Mouse (Mus musculus) adrenal gland, postnatal 36 days (tissue): Measurements from ENCODE around the gene Msantd1. TPM values are rescaled to one million over a fixed set of nuclear protein-coding genes. Genes with fewer than 3 reads are reported as not detected.

Experiments
- DNase-seq, 2 experiments: peaks; one replicate each; pipeline ENCODE4 v3.0.0; 2021; ENCODE audit warnings: mixed read lengths in 1 of 2
- total RNA-seq, 2 experiments: library from RNA; stranded (reverse); gene quantifications; 2 replicates each; pipeline ENCODE4 v1.2.3; 2021

Gene Msantd1
- total RNA-seq, 2 experiments from 2014 or later = 1.5 to 2.5 TPM

DNA sequence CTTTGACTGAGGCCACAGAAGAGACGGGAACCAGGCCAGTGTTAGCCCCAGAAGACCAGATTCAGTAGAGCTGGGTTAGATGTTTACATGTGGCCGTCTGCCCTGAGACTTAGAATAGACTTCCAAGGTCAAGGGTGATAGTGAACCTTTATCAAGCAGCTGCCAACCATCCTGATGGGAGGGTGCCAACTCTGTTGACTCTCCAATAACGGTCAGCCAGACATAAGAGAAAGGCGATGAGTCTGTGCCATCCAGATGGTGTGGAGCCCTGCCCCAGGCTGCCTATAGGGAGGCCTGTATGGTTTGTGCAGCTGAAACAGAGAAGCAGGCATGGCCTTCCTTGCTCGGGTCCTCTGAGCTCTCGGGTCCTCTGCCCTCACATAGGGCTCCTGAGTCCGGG is 16.7 kb downstream of the Msantd1 start:
- no peak for DNase-seq

DNA sequence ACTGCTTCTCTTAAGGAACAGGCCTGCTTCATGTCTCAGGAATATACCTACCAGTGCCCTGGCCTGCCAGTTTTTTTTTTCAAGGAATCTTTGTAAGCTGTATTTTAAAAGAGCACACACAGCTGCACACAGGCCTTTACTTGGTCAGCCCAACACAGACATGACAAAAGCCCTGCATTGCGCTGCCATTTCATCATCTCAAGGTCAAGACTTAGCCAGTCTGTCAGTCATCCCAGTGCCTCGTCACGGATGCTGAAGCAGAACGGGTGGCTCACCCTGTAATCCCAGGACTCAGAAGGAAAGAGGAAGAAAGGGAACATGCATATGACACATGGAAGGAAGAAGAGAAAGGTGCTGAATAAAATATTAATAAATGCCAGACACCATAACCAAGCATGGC is 19.8 kb downstream of the Msantd1 start:
- peak in 1 of 2 experiments; percentile 40 for DNase-seq

DNA sequence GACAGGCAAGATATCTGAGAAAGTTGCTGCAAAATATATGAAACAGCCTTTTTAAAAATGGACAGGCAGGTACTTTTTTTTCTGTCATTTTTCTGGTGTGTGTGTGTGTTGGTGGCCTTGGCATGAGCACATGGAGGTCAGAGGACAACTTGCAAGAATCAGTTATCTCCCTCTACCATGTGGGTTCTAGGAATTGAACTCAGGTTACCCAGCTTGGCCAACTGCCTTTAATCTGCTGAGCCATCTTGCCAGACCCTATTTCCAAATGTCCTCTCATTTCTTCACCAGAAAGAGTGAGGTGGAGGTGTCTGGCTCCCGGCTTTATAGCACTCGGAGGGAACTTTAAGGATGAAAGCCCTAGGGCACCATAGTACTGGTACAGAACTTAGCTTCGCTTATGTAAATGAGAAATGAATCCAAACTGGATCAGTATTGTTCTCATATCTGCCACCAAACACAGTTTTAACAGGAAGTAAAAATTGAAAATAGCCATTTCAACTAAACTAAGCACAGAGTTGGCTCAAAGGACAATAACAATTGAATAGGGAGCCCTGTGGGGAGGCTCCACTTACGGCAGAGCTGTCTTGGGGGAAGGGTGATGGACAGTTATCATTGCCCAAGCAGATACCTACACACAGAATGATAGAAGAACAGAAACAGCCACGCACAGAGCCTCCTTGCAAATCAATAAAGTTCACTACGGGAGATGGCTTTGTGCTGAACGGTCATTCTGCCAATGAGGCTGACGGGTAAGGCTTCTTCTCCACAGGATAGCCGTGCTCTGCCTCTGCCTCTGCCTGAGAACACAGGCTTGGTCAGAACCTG is 22.6 kb downstream of the Msantd1 start:
- no peak for DNase-seq

DNA sequence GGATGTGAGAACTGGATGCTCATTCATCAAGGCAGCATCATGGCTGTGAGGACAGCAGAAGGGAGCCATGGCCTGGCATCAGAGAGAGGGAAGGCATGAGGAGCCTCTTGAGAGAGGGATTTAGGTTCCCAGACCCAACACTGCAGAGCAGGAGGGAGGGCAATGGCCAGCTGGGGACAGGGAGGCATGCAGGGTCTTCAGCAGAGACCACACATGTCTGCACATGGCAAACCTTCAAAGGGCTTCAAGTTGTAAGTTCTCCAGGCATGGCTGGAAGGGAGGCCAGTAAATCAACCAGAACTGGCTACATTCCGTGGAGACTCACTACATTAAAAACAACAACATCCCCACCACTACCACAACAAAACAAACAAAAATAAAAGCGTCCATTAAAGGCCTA is 23.3 kb downstream of the Msantd1 start:
- DNase-seq = no peak

DNA sequence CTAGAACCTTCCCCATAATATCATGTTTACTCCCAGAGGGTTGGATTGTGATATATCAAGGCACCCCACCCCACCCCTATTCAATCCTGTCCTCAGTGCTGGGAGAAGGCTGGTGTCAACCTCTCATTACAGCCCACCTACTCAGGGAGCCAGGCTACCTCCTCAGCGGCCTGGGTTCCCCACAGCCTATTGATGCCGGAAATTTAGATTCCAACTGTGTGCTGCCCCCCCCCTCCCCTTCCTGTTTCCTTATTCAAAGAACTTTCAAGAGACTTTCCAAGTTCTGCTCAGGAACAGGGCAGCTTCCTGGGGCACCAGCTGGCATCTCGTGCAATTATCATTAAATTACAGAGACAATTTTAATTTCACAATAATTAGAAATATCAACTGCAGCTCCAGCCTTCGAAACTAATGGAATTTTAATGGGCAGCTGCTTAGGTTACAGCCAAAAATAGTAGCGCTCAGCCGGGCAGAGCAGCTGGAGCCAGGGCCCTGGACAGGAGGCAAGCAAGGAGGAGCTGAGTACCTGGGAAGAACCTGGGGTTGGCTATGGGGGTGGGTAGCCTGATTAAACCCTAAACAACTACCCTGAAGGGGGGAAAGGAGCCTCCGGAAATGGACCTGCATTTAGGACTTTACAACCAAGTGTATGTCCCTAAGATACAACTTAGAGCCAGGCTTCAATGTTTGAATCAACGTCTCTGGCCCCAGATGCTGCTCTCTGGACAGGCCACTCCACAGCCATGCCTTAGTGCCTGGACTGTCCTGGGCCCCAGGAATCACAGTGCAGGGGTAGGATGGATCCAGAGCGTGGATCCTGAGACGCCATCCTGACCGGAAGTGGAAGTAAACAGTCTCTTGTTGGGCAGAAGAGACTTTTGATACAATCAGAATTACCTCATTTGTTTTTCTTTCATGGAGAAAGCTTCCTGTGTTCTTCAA is 24.0 kb downstream of the Msantd1 start:
- no peak for DNase-seq

GRCm38 (mm10) chr5:34932458-34932806 is 24.6 kb downstream of the Msantd1 start:
- DNase-seq = no peak

- no peak for DNase-seq
These were observed 25.6 kb downstream of the Msantd1 start for GRCm38 (mm10) chr5:34933461-34933860.

DNA sequence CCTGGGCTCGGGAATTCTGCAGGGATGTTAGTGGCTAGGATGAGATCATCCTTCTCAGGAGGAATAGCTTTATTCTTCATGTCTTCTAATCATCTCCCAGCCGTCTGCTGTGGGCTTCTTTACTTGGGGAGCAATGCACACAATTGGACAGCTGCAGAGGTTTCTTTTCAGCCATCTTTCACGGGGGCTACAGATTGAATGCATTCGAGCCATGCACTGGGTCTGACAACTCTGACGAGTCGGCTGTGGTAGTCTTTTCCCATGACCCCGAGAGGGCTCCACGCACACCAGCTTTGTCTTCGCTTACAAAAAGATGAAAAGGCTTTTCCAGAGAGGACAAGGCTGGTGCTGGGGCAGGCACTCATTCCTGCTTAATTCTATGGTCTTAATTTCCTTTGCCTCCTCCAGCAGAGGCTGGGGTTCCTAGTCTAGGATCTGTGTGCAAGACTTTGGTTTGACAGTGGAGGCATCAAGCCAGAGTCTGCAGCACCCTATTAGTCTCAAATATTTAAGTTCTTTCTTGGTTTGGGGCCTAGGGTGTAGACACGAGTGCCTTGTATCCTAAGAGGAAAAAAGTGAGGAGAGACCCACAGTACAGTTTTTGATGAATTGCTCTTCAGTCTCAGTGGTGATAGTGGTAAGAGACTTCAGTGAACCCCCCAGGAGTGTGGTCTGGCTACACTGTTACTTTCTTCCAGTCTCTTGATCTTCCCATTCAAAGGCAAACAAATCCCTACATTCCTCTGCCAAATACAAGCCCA is 34.1 kb downstream of the Msantd1 start:
- no peak for DNase-seq

DNA sequence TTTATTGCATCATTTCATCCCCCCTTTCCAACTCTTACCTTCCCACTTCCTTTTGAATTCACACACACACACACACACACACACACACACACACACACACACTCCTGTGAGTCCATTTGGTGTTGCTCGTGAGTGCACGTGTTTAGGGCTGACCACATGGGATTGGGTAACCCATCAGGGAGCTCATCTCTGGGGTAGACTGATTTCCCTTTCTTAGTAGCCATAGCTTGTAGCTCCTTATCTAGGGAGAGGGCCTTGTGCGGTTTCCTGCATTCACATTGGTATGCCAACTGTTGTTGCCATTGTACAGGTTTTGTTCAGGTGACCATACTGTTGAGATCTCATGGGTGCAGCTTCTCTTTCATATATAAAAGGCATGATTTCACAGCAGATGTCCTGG is 35.6 kb downstream of the Msantd1 start:
- DNase-seq = no peak

DNA sequence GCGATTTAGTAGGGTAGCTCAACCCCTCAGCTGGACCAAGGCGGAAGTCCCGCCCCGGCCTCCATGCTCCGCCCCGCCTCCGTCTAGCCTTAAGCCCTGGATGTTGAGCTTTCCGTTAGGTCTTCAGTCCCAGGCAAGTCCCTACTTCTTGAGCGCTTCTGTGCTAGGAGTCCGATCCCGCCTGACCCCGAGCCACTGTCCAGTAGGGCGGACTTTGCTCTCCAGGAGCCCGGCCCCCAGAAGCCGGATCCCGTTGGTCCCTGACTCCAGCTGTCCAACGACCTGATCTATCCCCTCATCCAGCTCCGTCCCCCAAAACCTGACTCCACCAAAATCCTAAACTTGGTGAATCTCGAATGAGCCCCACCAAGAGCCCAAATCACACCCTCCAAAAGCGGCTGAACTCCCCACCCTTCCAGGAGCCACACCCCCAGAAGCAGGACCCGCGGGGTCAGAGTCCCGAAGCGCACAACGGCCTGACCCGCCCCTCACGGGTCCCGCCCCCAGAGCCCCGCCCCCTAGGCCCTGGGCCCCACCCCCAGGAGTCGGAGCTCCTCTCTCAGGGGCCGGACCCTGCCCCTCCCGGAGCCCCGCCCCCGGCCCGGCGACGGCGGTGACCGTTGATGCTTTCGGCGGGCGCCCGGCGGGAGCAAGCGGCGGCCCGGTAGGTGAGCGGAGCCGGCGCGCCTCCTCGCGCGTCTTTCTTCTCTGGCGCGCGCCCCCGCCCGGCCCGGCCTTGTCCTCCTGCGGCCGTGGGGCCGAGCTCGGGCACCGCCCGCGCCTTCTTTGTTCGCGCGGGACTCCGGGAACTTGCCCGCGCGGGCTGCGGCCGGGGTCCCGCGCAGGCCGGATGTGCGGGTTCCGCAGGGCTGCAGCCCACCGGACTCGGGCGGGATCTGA is 41.3 kb downstream of the Msantd1 start, which contains the start of gene Rgs12:
Gene Rgs12, plus strand, starts transcription at position 585 of the 900 bp plus-strand sequence.
- peak; percentile 93 to 97 for DNase-seq

- no peak for DNase-seq
These were observed 42.0 kb downstream of the Msantd1 start for GRCm38 (mm10) chr5:34949769-34950211.

DNA sequence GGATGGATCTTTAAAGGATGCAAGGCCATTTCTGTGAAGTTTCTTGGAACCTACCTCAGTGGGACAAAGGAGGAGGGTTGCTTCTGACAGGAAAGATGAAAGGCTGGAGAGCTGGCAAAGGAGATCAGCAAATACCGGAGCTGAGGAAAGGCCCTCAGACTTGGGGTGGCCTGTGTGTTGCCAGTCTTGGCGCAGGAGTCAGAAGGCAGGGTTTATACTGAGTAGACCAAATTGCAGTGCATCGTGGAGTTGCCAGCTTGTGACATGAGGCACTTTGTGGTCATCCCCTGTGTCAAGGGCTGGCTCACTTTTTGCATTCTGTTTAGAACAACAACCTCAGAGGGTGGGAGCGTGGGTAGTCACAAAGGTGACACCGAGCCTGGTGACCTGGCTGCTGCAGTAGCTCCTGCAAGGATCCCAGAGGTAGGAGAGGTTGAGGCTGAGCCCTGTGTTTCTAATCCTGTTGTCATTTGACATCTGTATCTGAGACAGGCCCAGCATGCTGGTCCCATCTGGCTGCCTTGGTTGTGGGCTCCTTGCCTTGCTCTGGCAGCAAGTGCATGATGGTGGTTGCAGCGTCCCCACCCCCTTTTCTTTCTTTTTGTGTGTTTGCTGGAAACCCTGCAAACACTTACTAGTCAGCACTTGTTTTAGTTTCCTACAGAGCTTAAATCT is 42.8 kb downstream of the Msantd1 start:
- DNase-seq = no peak

- DNase-seq = peak in 1 of 2 experiments; percentile 29
These were observed 43.5 kb downstream of the Msantd1 start for GRCm38 (mm10) chr5:34951161-34951834.

DNA sequence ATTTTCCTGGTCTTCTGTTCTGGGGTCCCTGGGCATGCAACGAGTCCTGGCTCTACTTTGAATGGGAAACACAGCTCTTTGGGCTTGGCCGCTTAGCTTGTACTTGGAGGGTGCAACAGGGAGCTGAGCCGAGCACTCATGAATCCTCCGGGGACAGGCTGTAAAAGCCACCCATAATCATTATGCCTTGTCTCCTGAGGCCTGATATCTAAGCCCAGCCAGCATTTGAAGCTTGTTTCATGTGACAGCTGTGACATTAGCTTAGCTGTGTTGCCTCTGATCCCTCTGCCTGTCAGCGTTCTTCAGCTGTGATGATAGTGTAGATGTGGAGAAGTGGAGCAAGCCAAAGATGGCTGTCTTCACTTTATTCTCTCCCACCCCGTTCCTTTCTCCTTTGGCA is 46.7 kb downstream of the Msantd1 start:
- DNase-seq = no peak

- DNase-seq = peak; percentile 87 to 89
These were observed 47.8 kb downstream of the Msantd1 start for GRCm38 (mm10) chr5:34955630-34956029.

DNA sequence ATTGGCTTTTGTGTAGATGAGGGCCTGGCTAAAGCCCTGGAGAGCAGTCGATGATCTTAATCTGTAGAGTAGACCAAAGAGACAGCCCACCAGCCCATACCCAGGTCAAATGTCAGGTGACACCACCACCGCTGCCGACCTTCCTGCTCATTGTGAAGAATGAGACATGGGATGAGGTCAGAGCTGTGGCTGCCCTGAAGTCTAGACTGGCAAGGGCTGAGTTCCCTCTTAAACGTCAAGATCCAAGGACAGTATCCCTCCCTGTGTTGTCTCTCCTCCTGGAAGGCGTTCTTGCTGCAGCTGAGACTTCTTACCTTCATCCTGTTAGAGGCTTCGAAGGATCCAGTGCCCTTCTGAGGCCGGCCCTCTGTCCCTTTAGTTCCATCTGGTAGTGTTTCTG is 48.3 kb downstream of the Msantd1 start:
- DNase-seq = peak; percentile 46 to 55

DNA sequence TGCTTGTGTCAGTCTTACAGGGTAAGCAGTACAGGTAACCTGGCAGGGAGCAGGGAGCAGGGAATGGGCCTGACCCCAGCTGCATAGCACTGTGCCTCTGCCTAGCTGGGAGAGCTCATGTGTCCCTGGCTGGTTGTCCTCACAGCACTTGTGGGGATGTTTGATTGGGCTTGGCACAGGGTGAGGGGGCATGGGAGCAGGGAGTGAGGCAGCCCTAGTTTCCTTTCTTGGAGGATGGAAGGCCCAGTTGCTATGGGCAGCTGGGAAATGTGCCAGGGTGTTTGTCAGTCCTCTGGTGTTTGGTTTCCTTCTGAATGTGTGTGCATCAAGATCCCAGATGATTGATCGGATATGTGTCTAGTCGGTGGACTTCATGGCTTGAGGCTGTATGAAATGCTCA is 49.2 kb downstream of the Msantd1 start:
- peak; percentile 43 to 48 for DNase-seq

GRCm38 (mm10) chr5:34960021-34960420 is 52.2 kb downstream of the Msantd1 start:
- no peak for DNase-seq

DNA sequence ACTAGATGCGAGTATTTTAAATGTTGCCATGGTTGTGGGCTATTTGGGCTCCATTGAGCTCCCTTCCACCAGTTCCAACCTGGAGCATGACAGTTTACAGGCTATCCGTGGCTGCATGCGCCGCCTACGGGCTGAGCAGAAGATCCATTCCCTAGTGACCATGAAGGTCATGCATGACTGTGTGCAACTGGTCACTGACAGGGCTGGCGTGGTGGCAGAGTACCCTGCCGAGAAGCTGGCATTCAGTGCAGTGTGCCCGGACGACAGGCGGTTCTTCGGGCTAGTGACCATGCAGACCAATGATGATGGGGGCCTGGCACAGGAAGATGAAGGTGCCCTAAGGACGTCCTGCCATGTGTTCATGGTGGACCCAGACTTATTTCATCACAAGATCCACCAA is 57.7 kb downstream of the Msantd1 start:
- DNase-seq = peak in 1 of 2 experiments; percentile 61

DNA sequence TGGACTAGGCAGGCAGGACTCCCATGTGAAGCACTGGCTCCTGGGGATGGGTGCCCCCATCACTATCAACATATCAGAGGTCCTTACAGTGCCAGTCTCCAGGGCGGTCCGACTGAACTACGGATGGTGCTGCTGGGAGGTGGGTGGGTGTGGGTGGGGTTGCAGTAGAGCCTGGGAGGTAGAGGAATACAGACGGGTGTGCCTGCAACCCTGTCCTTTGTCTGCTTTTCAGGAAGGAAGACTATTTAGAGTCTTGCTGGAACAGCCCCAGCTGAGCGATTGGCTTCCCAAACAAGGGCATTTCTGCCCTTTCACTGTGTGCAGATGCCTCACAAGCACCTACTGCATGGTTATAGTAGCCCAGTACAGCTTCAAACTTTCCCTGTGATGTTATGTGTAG is 60.6 kb downstream of the Msantd1 start:
- DNase-seq = peak in 1 of 2 experiments; percentile 30
